Mouse (Mus musculus) activated CD4-positive, CD25-positive, alpha-beta regulatory T cell, adult 9 weeks (primary cell): Measurements from ENCODE around the gene Srek1. TPM values are rescaled to one million over a fixed set of nuclear protein-coding genes. Genes with fewer than 3 reads are reported as not detected.

Experiments used
- polyA plus RNA-seq: library from polyadenylated mRNA; unstranded; fragments of 100-300 nt; shearing (Covaris generic); gene quantifications from one replicate; pipeline ENCODE4 v1.2.1, GENCODE M21; 2017

Srek1 gene
- polyA plus RNA-seq, result 58.6 TPM

GRCm38 (mm10) chr13:103774119-103774757 lies at the start of gene Srek1:
Gene Srek1 (minus strand): TSS chr13:103774608.

Other genes starting within 250 kb of the Srek1 start
- gene Erbin, start 145.9 kb upstream of the Srek1 start, polyA plus RNA-seq, result 62.5 TPM